Mouse (Mus musculus): ENCODE measurements at regions not wholly inside any gene's neighbourhood (a gene's known extent, or its start where the extent isn't known, plus 50 kb on each side); places are given as distances from the start of the nearest gene placed in this dataset.
"Not testable (repeated sequence)": the region's sequence is repeated elsewhere in the genome, so short reads cannot be mapped to it uniquely, and the experiment has no call there.

DNA sequence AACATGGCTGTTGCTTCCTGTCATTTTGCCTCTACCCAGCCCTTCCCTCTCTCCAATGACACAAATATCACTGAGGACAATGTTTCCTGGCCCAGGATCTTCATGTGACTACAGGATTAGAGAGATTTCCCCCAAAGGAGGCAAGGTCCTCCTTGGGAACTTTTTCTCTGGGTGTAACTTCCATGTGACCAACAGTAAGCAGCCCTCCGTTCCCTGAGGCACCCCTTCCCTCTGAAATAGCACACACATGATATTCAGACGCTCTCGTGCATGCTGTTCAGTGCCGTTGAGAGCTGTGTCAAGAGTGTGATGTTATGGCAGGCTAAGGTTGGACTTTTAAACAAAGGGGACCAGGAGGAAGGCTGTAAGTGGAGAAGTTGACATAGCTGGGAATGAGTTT is 169.2 kb upstream of the Otx2 start:
- no peak for DNase-seq (ENCODE audit: low spot score)

DNA sequence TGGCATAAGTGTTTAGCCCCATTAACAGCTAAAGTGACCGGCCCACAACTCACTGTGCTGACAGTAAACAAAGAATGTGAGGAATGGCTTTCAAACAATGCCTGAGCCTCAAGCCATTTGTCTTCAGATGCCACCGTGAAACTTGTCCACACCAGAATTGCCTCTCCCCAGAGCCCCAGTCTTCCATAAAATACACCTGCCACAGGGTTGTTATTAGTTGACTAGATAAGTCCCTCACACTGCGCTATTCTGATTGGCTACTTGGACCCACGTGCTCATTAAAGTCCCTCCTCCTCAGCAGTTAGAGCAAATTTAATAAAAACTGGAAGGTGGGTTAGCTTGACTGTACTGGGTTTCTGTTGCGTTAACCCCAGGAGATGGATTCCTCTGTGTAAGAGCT is 167.7 kb upstream of the Otx2 start:
- no peak for DNase-seq (ENCODE audit: low spot score)

GRCm38 (mm10) chr14:48837181-48837580 is 163.6 kb upstream of the Otx2 start:
- DNase-seq (ENCODE audit: low spot score) = no peak

GRCm38 (mm10) chr14:48836071-48836470 is 162.5 kb upstream of the Otx2 start:
- DNase-seq (ENCODE audit: low spot score) = no peak

DNA sequence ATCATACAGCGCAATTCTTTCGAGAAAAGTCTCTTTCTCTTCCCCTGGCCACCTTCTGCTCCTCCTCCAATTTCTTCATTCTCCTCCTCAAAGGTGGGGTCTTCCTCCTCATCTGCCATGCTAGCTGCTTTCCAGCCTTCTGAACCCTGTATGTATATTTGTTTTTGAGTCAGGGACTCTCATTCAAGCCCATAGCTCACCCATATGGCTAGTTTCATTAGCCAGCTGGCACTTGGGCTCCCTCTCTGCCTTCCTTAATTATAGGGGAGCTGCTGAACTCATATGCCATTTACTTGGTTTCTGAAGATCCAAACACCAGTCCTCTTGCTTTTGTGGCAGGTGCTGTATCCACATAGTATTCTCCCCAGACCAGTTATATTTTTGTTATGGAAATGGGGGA is 160.8 kb upstream of the Otx2 start:
- no peak for DNase-seq (ENCODE audit: low spot score)

- DNase-seq (ENCODE audit: low spot score) = no peak
Measured at GRCm38 (mm10) chr14:48826421-48826820, 152.8 kb upstream of the Otx2 start.

- no peak for DNase-seq (ENCODE audit: low spot score)
Measured at GRCm38 (mm10) chr14:48824375-48824774, 150.8 kb upstream of the Otx2 start.

GRCm38 (mm10) chr14:48815941-48816340 is 142.3 kb upstream of the Otx2 start:
- no peak for DNase-seq (ENCODE audit: low spot score)

DNA sequence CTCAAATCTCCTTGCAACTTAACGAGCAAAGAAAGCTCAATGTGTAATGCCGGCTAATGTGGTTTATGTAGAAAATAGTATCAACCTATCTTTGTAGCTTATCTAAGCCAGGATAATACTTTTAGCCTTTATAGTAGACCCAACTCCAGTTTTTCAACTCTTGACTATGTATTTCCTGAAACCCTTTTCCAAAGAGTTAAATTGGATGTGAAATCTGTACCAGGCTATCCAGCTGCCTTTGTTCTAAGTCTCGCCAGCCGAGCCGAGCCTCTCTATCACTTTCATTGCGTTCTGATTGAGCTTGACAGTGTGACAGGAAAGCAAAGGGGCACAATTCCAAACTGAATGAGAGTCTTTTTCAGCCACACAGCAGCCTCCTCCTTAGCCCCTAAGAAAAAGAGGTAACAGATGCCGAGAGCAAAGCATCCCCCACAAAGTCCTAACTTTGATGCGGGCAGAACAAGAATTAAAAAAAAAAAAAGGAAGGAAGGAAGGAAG is 141.7 kb upstream of the Otx2 start:
- peak; percentile 48 for DNase-seq (ENCODE audit: low spot score)

DNA sequence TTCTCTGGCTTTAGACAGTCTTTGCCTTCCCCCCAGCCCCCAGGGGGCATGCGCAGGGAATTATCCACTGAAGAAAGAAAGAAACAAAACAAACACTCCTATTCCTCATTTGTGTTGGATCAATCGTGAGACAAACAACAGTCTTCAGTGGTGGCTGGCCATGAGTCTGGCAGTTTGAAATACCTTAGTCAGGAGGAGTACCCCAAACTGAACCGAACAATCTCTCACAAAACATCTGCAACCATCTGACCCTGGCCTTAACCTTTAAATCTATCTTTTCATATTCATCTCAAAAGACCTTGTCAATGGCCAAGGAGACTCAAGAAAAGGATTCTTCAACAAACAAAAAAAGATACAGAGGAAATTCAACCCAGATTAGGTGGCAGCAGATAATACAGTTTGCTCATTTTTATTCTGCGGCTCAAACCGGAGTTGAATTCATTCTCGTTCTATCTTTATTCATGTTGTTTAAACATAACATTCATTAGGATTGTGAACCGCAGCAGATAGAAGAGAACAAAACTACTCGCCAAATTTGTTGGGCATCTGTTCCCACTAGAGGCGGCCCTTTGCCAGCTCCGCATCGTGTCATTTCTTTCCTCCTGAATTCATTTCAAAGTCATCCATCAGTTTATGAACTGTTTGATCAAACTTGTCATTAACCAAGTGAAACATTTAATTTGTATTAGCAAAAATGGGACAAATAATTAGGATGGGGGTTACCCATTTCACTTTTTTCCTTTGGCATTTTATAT is 139.3 kb upstream of the Otx2 start:
- DNase-seq (ENCODE audit: low spot score) = peak; percentile 15

DNA sequence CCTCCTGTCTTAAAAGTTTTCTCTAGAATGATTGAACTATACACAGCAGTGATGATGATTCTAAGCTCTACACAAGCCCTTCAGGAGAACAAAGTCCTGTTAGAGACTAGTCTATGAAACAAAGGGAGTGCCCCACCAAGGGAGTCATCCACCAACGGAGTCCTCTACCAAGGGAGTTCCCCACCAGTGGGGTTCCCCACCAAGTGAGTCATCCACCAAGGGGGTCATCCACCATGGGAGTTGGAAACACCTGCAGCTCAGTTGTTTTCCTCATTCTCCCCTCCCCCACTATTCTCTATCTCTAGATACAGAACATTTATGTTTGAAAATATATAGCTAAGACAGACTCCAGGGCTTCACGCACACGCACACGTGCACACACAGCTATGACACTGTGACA is 130.5 kb upstream of the Otx2 start:
- no peak for DNase-seq (ENCODE audit: low spot score)

GRCm38 (mm10) chr14:48801283-48801682 is 127.7 kb upstream of the Otx2 start:
- no peak for DNase-seq (ENCODE audit: low spot score)

GRCm38 (mm10) chr14:48800857-48801256 is 127.2 kb upstream of the Otx2 start:
- no peak for DNase-seq (ENCODE audit: low spot score)

DNA sequence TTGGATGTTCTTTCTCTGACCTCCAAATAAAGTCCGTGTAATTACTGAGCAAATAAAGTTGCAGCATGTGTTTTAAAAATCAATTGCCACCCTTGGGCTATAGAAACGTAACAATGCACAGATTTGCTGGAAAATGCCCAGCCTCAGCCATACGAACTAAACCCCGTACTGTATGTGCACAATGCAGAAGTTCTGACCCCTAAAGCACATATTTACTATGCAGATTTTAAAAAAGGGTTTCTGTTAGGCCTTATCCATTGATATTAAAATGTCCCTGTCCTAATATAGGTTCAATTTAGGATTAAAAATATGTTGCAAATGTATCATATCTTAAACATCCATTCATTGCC is 126.5 kb upstream of the Otx2 start:
- DNase-seq (ENCODE audit: low spot score) = no peak

GRCm38 (mm10) chr14:48799442-48800099 is 126.0 kb upstream of the Otx2 start:
- DNase-seq (ENCODE audit: low spot score) = peak; percentile 42

DNA sequence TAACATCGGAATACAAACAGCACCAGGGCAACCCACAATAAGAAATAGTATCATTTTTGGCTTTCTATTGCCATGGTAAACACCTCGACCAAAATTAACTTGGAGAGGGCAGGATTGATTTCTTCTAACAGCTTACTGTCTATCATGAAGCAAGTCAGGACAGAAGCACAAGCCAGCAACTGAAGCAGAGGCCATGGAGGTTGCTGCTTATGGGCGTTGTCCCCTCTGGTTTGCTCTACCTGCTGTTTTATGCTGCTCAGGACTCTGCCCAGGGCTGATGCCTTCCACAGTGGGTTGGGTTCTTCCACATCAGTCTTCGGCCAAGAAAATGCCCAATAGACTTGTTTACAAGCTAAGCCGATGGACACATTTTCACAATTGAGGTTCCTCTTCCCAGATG is 117.9 kb upstream of the Otx2 start:
- no peak for DNase-seq (ENCODE audit: low spot score)

GRCm38 (mm10) chr14:48779327-48779726 is 105.7 kb upstream of the Otx2 start:
- DNase-seq (ENCODE audit: low spot score) = no peak

DNA sequence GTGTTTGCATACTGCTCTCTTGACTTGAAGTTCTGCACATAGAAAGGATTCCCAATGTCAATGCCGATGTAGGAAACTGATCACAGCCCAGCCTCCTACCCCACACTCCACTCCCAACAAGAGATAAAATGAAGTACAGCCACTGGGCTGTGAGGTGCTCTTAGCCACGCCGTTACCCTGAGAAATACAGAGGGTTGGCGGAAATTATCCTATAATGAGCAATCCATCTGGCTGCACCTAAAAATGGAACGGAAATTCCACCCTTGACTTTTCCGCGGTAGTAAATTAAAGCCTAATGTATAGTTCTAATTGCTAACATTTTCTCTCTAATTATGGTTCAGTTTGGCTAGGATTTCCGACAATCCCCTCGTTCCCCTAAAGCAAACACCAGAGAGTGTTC is 97.2 kb upstream of the Otx2 start:
- no peak for DNase-seq (ENCODE audit: low spot score)

DNA sequence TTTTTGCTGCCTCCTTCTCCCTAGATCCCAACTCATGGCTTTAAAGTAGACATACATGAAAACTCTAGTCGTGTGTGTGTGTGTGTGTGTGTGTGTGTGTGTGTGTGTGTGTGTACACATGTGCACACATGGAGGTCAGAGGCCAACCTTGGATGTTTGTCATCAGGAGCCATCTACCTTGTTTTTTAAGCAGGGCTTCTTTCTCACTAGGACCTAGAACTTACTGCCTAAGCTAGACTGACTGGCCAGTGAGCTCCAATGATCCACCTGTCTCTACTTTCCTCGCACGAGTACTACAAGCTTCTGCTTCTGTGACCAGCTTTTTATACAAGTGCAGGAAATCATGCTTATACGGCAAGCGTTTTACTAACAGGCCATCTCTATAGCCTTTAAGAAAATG is 89.1 kb upstream of the Otx2 start:
- no peak for DNase-seq (ENCODE audit: low spot score)

- peak; percentile 16 for DNase-seq (ENCODE audit: low spot score)
Measured at GRCm38 (mm10) chr14:48761002-48761648, 87.5 kb upstream of the Otx2 start.

DNA sequence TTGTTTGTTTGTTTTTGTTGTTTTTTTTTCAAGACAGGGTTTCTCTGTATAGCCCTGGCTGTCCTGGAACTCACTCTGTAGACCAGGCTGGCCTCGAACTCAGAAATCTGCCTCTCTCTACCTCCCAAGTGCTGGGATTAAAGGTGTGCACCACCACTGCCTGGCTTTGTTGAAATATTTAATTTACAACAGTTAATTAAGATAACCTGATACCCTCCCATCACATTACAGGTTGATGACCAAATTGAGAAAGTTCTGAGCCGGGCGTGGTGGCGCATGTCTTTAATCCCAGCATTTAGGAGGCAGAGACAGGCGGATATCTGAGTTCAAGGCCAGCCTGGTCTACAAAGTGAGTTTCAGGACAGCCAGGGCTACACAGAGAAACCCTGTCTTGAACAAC is 81.5 kb upstream of the Otx2 start:
- DNase-seq (ENCODE audit: low spot score) = not testable (repeated sequence)

DNA sequence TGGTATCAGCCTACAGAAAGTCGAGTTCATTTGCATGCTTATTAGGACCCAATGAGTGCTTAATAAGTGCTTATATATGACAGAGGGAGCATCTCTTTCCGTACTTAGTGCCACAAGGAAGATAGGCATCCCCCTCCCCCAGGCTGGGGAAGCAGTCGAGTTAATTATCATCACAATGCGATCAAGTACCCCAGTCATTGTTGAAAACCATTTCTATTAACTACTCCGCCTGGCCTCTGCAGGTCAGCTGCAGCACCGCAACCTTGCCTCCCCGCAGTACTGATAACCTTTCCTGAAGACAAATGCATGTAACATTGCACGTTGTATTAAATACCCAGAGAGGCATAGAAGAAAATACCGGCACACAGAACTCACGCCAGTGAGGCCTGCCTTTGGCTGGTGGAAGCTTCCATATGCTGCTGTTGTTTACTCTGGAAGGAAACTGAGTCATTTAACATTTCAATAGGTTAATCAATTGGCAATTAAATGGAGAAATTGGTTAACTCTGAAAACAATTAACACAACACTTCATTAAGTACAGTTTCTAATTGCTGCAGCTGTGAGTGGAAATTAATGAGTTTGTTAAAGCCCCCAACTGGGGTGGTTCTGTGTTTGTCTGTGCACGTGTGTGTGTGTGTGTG is 80.6 kb upstream of the Otx2 start:
- DNase-seq (ENCODE audit: low spot score) = peak; percentile 63

Data from embryo, embryonic 10.5 days (tissue).